In the genomic region with DNA sequence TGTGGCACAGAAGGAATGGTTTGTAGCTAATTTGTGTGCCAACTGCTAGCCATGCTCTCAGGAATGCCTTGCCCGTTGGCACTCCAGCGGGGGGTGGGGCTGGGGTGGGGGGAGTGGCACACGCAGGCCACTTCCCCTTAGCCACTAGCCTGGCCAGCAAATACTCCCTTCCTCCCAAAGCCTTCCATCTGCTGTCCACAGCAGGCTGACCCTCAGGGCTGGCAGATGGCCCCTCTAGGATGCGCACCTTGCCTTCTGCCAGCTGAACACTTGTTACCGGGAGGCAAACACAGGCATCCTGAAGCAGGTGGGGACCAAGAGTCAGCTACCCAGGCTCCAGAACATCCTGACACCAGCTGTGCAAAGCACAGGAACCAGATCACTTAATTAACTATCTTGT, we compare ENCODE assay signal across 25 mouse cellular contexts.
DNase-seq lines count a peak whose midpoint lies in the region; ATAC-seq lines count a peak whose summit lies in the region.
"Had no signal": no experiment of that assay in that cellular context is flagged by ENCODE, and none has a peak within 500 bp of the region (broad histone marks: within the 10 kb centered on the region; RNA-seq: fewer than 3 reads in every experiment).

No protein-coding gene starts in this region.

- no peak for ATAC-seq in midbrain, embryonic 13.5 days
- ATAC-seq: forebrain, embryonic 16.5 days; inflammation-experienced regulatory T-cells, adult 6 months; liver, postnatal 0 days; lung, postnatal 0 days had no signal

- no peak overlapping the region for H3K4me2 ChIP-seq in midbrain, embryonic 13.5 days (replicated peaks)
- H3K4me2 ChIP-seq: heart, embryonic 12.5 days; limb, embryonic 12.5 days; liver, embryonic 11.5 days; midbrain, embryonic 12.5 days; neural tube, embryonic 12.5 days had no signal

- no peak for DNase-seq in midbrain, embryonic 10.5 days (ENCODE audit: low spot score)
- peak; percentile 86 for DNase-seq in cerebellum, adult 11-12 months
- DNase-seq in cerebellum, postnatal 10 days, result peak; percentile 77 to 85
- no peak for DNase-seq in MN1 (ENCODE audit: low spot score)
- DNase-seq in thymus, postnatal 36 days, result no peak
- no peak for DNase-seq in kidney, postnatal 36 days
- DNase-seq: adrenal gland, postnatal 10 days; gastrocnemius, postnatal 10 days; heart, adult 11 months; heart, postnatal 10 days; kidney, adult 2 months; kidney, postnatal 10 days; liver, postnatal 0 days; right cerebral cortex, postnatal 14 days; spleen, adult 18-20 months had no signal

- peak overlapping the region; percentile 23; the same call in 1 of the 2 replicates for H3K27ac ChIP-seq in midbrain, embryonic 10.5 days (replicated peaks)
- no peak overlapping the region for H3K27ac ChIP-seq in midbrain, embryonic 13.5 days
- H3K27ac ChIP-seq: limb, embryonic 12.5 days; midbrain, embryonic 12.5 days; neural tube, embryonic 12.5 days had no signal

- peaks cover 38% of the 10 kb centered on the region for H3K4me1 ChIP-seq in midbrain, embryonic 10.5 days
- H3K4me1 ChIP-seq in midbrain, embryonic 13.5 days (replicated peaks), result peaks cover 9% of the 10 kb centered on the region

- H3K9me3 ChIP-seq in midbrain, embryonic 10.5 days (replicated peaks), result no peaks in the 10 kb centered on the region
- H3K9me3 ChIP-seq in midbrain, embryonic 13.5 days, result no peaks in the 10 kb centered on the region
- H3K9me3 ChIP-seq: heart, embryonic 12.5 days; hindbrain, embryonic 10.5 days; limb, embryonic 12.5 days; midbrain, embryonic 12.5 days; neural tube, embryonic 12.5 days had no signal

- peaks cover 22% of the 10 kb centered on the region for H3K27me3 ChIP-seq in midbrain, embryonic 10.5 days (ENCODE audit: low read depth, poor library complexity, severe bottlenecking)
- H3K27me3 ChIP-seq in midbrain, embryonic 13.5 days, result no peaks in the 10 kb centered on the region

- no peaks in the 10 kb centered on the region for H3K36me3 ChIP-seq in midbrain, embryonic 10.5 days
- H3K36me3 ChIP-seq in midbrain, embryonic 13.5 days, result no peaks in the 10 kb centered on the region
- H3K36me3 ChIP-seq: heart, embryonic 12.5 days; hindbrain, embryonic 10.5 days; limb, embryonic 12.5 days; midbrain, embryonic 12.5 days; neural tube, embryonic 12.5 days had no signal

- 87% methylated on average over 5 of the region's 5 CpGs for WGBS in midbrain, embryonic 10.5 days
- WGBS in midbrain, embryonic 13.5 days, result 68% methylated on average over 5 of the region's 5 CpGs

- H3K9ac ChIP-seq in midbrain, embryonic 13.5 days (replicated peaks), result no peak overlapping the region
- H3K9ac ChIP-seq: heart, embryonic 12.5 days; limb, embryonic 12.5 days; liver, postnatal 0 days; midbrain, embryonic 12.5 days; neural tube, embryonic 12.5 days had no signal

- H3K4me3 ChIP-seq in midbrain, embryonic 10.5 days, result no peak overlapping the region
- no peak overlapping the region for H3K4me3 ChIP-seq in midbrain, embryonic 13.5 days (replicated peaks)
- H3K4me3 ChIP-seq: heart, embryonic 12.5 days; hindbrain, embryonic 10.5 days; limb, embryonic 12.5 days; midbrain, embryonic 12.5 days; neural tube, embryonic 12.5 days had no signal

Comparison
In these comparisons a context has a peak if more than half of its experiments do, and no peak if none do; other contexts are left out.
1. DNase-seq: peak in cerebellum, adult 11-12 months (single experiment) and cerebellum, postnatal 10 days (2 of 2); none in midbrain, embryonic 10.5 days (single experiment), MN1 (single experiment), thymus, postnatal 36 days (0 of 2) and kidney, postnatal 36 days (0 of 2).